Mouse (Mus musculus) hindbrain, embryonic 14.5 days (tissue): ENCODE measurements at regions not wholly inside any gene's neighbourhood (a gene's known extent, or its start where the extent isn't known, plus 50 kb on each side); places are given as distances from the start of the nearest gene placed in this dataset.

Source experiments
- ATAC-seq: fragments of 200-750 bp; cut with Nextera tagmentation; 2 replicates; pipeline ENCODE4 v1.8.0; 2017; ENCODE audit warnings: moderate number of reproducible peaks, mild to moderate bottlenecking, moderate TSS enrichment, moderate library complexity; ENCODE audit not compliant: low FRiP score
- DNase-seq: peaks from one replicate; pipeline ENCODE4 v3.0.0-alpha.2; 2015; ENCODE audit warnings: low spot score
- H3K27ac ChIP-seq: fragments of 300-500 bp; sonication (generic); 2 replicates; pipeline ENCODE4 v1.5.1; 2014; ENCODE audit warnings: mild to moderate bottlenecking, moderate library complexity
- H3K27me3 ChIP-seq: fragments of 300-500 bp; sonication (generic); 2 replicates; pipeline ENCODE4 v1.6.1; 2014; ENCODE audit warnings: mild to moderate bottlenecking, low read length, mixed read lengths; ENCODE audit not compliant: control insufficient read depth, insufficient read depth
- H3K36me3 ChIP-seq: fragments of 300-500 bp; sonication (generic); replicated peaks from 2 replicates; pipeline ENCODE4 v1.6.1; 2014; ENCODE audit not compliant: control insufficient read depth, insufficient read depth
- H3K4me1 ChIP-seq: fragments of 300-500 bp; sonication (generic); replicated peaks from 2 replicates; pipeline ENCODE4 v1.6.1; 2014; ENCODE audit warnings: antibody characterized with exemption, low read length, mixed read lengths; ENCODE audit not compliant: control insufficient read depth, insufficient read depth
- H3K4me2 ChIP-seq: fragments of 300-500 bp; sonication (generic); replicated peaks from 2 replicates; pipeline ENCODE4 v1.6.1; 2014; ENCODE audit warnings: mild to moderate bottlenecking, moderate library complexity
- H3K4me3 ChIP-seq: fragments of 300-500 bp; sonication (generic); replicated peaks from 2 replicates; pipeline ENCODE4 v1.5.1; 2014; ENCODE audit warnings: mild to moderate bottlenecking, low read length
- H3K9ac ChIP-seq: fragments of 300-500 bp; sonication (generic); 2 replicates; pipeline ENCODE4 v1.6.1; 2014
- H3K9me3 ChIP-seq: fragments of 300-500 bp; sonication (generic); 2 replicates; pipeline ENCODE4 v1.6.1; 2016; ENCODE audit warnings: low read length; ENCODE audit not compliant: control insufficient read depth
- WGBS: fragments of 180-500 bp; shearing (Covaris S2); extraction: QIAGEN DNeasy Blood & Tissue Kit; methylation state at CpG from one replicate; pipeline ENCODE4 v1.1.7; 2014; 5-methylcytosine and 5-hydroxymethylcytosine counted together

DNA sequence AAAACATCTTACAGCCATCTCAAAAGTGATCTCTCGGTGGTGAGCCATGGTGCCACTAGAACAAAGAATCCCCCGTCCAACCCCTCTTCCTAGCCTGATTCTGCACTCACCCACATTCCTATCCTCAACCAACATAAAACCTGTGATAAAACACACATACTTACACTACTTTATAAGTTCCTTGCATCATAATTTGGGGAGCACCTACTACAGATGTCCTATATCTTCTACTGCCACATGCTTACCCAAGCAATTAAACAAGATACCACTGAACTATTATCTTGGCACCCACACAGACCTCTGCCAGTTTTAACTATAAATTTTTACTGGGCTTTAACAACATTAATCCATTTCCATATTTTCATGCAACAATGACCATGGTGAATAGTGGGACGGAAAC, 321.9 kb downstream of the Ccser2 start:
- Histone ChIP-seq H3K4me1 (no peaks in the 10 kb centered on the region), H3K36me3 (no peaks in the 10 kb centered on the region), H3K9me3 (no peaks in the 10 kb centered on the region), H3K4me3 (no peak overlapping the region), H3K9ac (no peak overlapping the region), H3K27me3 (no peaks in the 10 kb centered on the region), H3K4me2 (no peak overlapping the region), H3K27ac (no peak overlapping the region)
- 81% methylated on average over 3 of the region's 3 CpGs for WGBS
- no peak for ATAC-seq
- no peak for DNase-seq

DNA sequence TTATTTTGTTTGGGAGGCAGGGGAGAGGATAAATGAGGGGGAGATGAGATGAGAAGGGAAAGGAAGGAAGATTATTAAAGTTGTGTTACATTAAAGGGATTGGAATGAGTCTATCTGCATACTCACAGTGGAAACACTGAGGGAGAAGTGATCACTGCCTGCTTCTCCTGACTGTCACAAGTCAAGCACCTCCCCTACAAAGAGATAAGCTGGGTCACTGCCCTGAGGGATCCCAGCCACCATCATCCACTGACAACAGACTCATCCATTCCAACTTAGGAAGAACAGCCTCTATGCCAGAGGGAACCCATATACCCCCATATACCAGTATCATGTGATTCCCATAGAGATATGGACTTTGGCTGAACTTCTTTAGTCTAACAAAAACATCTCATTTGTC, 322.3 kb downstream of the Ccser2 start:
- DNase-seq (no peak), ATAC-seq (no peak)
- H3K27me3 ChIP-seq = no peaks in the 10 kb centered on the region
- no peaks in the 10 kb centered on the region for H3K4me1 ChIP-seq
- H3K9me3 ChIP-seq = no peaks in the 10 kb centered on the region
- no peak overlapping the region for H3K4me3 ChIP-seq
- no peaks in the 10 kb centered on the region for H3K36me3 ChIP-seq
- H3K27ac ChIP-seq = no peak overlapping the region
- H3K4me2 ChIP-seq = no peak overlapping the region
- no peak overlapping the region for H3K9ac ChIP-seq

DNA sequence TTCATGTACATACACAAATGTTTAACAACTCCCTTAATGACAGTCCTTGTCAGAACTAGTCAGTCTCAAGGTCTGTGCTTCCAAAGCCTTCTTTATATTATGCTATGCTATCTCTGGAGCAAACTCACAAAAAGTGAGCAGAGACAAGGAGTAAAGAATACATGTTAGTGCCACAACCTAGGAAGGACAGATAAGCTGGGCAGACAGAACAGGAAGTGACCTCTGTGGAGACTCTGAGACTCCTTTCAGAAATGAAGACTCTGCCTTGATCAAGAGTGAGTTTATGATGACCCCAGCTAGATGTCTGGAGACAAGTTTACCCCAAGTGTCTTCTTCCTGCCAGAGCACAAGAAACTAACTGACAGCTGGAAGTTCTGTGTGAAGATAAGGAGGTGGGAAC, 343.8 kb downstream of the Ccser2 start:
- Histone ChIP-seq H3K4me2 (no peak overlapping the region), H3K27me3 (no peaks in the 10 kb centered on the region), H3K27ac (no peak overlapping the region), H3K9me3 (no peaks in the 10 kb centered on the region), H3K4me3 (no peak overlapping the region), H3K36me3 (no peaks in the 10 kb centered on the region), H3K9ac (no peak overlapping the region), H3K4me1 (0 out of 2 replicates have a peak, but pooled peaks cover 2% of the 10 kb centered on the region)
- ATAC-seq (no peak), DNase-seq (no peak)

DNA sequence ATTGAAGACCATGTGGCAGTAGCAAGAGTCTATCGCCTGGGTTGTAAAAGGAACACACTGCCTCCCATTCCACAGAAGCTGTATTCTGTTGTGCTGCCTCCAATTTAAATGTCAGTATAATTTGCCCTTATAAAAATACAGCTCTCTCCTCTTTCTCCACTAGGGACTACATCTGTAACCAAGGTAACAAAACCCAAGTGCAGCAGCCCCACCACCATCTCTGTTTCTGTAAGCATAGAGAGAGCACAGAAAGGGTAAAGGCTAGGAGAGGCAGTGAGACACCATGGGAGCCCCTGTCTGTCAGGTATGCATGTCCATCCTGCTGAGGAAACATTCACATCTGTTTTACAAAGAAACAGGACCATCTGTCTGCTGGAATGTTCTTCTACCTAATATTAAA, 344.4 kb downstream of the Ccser2 start:
- H3K4me2 ChIP-seq = no peak overlapping the region
- WGBS = 75% methylated on average over 1 of the region's 1 CpGs
- no peaks in the 10 kb centered on the region for H3K9me3 ChIP-seq
- DNase-seq = no peak
- 0 out of 2 replicates have a peak, but pooled peaks have one; percentile 59 for ATAC-seq
- H3K27ac ChIP-seq = no peak overlapping the region
- H3K36me3 ChIP-seq = no peaks in the 10 kb centered on the region
- no peak overlapping the region for H3K9ac ChIP-seq
- no peaks in the 10 kb centered on the region for H3K27me3 ChIP-seq
- no peak overlapping the region for H3K4me3 ChIP-seq
- 0 out of 2 replicates have a peak, but pooled peaks cover 2% of the 10 kb centered on the region for H3K4me1 ChIP-seq

DNA sequence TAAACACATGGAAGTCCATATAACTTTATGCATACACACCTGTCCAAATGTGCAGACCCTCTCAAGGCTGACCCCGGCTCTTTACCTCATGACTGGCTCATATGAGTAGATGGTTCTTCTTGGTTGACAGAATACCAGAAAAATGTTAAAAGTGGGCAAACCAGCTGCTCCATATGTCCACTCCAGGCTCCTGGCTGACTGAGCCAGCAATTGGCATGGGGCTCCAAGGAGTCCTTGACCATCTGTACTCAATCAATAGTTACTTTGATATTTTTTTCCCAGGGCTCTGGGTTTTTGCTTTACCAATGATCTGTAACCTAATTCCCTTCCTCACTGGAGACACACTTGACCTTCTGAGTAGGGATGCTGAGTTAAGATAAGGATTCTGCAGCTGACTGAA, 345.5 kb downstream of the Ccser2 start:
- no peak overlapping the region for H3K4me2 ChIP-seq
- H3K4me1 ChIP-seq = 0 out of 2 replicates have a peak, but pooled peaks cover 2% of the 10 kb centered on the region
- no peak overlapping the region for H3K4me3 ChIP-seq
- WGBS = 93% methylated on average over 1 of the region's 1 CpGs
- no peak overlapping the region for H3K27ac ChIP-seq
- H3K9ac ChIP-seq = no peak overlapping the region
- DNase-seq (no peak), ATAC-seq (no peak)
- H3K9me3 ChIP-seq = no peaks in the 10 kb centered on the region
- H3K27me3 ChIP-seq = no peaks in the 10 kb centered on the region
- H3K36me3 ChIP-seq = no peaks in the 10 kb centered on the region

DNA sequence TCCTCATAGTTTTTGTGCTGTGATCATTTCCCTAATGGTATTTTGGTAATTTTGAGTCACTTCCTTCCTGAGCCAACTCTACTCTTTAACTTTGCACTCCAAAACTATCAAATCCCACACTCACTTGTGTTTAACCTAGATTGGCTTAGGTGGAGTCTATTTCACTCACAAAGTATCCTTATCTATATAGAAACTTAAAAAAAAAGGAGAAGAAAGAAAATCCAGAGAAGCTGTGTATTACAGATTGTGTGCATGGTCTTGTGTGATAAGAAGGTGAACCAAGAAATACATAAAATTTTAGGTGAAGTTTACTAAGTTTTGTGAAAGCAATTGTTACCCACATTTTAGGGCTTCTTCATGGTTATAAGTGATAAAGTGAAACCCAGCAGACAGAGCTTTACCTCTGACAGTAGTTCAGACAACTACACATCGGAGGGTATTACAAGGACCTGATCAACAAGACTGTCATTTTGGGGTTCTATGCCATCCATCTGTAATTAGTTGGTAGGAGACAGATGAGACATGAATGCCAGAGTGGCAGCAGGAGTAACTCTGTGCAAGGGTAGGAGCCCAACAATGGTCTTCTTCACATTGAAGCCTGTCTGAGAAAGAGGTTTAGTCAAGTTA, 350.0 kb downstream of the Ccser2 start:
- Histone ChIP-seq H3K9ac (no peak overlapping the region), H3K9me3 (no peaks in the 10 kb centered on the region), H3K4me2 (no peak overlapping the region), H3K27ac (no peak overlapping the region), H3K4me3 (no peak overlapping the region), H3K27me3 (no peaks in the 10 kb centered on the region), H3K4me1 (no peaks in the 10 kb centered on the region), H3K36me3 (no peaks in the 10 kb centered on the region)
- DNase-seq (no peak), ATAC-seq (no peak)
- WGBS = 92% methylated on average over 1 of the region's 1 CpGs

DNA sequence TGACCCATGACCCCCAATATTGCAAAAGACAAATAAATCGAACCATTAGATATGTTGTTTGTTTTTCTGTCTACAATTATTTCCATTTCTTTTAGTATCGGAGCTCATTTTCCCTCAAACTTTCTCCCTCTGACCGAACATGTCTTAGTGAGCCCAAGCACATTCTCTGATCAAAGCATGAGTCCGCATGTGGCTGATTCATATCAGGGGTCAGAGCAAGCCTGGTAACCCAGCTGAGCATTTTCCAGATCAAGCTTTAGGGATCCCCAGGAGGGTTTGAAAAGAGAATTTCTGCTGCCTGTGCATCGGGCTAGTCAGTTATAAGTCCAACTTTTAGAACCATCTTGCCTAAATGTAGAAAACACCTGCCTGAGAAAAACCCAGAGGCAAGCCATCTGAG, 350.6 kb downstream of the Ccser2 start:
- Histone ChIP-seq H3K27me3 (no peaks in the 10 kb centered on the region), H3K36me3 (no peaks in the 10 kb centered on the region), H3K4me3 (no peak overlapping the region), H3K9me3 (no peaks in the 10 kb centered on the region), H3K4me1 (no peaks in the 10 kb centered on the region), H3K9ac (no peak overlapping the region), H3K27ac (no peak overlapping the region), H3K4me2 (no peak overlapping the region)
- 90% methylated on average over 5 of the region's 5 CpGs for WGBS
- no peak for ATAC-seq
- no peak for DNase-seq

DNA sequence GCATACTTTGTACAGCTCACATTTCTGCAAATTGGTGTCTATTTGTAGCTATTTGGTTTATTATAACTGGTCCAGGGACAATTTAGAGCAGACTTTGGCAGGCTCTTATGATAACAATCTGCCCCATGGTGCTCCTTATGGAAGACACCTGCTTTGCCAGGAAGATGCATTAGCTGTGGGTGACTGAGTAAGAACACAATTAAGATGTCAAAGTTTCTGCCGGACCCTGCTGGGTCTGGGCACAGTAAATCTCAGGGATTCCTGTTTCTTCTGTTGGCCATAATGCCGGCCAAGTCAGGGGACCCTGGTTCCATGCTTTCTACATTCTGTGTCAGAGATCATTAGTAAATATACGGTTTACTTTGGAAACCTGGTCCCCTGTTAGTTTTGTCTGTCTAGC, 353.7 kb downstream of the Ccser2 start:
- no peak for DNase-seq
- Histone ChIP-seq H3K9me3 (no peaks in the 10 kb centered on the region), H3K4me3 (no peak overlapping the region), H3K27ac (no peak overlapping the region), H3K9ac (no peak overlapping the region), H3K27me3 (no peaks in the 10 kb centered on the region), H3K36me3 (no peaks in the 10 kb centered on the region), H3K4me1 (no peaks in the 10 kb centered on the region), H3K4me2 (no peak overlapping the region)
- no peak for ATAC-seq
- WGBS = 86% methylated on average over 3 of the region's 3 CpGs

DNA sequence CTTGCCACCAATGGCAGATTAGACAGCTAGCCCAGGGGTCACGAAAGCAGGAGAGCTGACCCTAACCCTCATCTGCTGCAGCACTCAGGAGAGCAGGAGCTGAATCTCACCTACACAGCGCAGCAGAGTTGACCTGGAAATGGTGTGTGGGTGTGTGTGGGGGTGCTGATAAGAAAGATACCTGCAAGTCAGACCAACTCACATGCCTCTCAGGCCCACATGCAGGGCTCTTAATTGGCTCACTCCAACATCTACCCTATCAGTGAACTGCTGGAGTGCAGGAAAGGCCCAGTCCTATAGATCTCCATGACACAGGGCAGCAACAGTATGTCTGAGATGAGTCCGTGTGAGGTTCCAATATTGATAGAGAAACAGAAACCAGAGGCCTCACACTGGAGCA, 355.7 kb downstream of the Ccser2 start:
- 94% methylated on average over 3 of the region's 3 CpGs for WGBS
- ATAC-seq (no peak), DNase-seq (no peak)
- no peaks in the 10 kb centered on the region for H3K4me1 ChIP-seq
- no peaks in the 10 kb centered on the region for H3K27me3 ChIP-seq
- H3K4me3 ChIP-seq = no peak overlapping the region
- no peak overlapping the region for H3K27ac ChIP-seq
- no peaks in the 10 kb centered on the region for H3K36me3 ChIP-seq
- no peaks in the 10 kb centered on the region for H3K9me3 ChIP-seq
- no peak overlapping the region for H3K4me2 ChIP-seq
- no peak overlapping the region for H3K9ac ChIP-seq

DNA sequence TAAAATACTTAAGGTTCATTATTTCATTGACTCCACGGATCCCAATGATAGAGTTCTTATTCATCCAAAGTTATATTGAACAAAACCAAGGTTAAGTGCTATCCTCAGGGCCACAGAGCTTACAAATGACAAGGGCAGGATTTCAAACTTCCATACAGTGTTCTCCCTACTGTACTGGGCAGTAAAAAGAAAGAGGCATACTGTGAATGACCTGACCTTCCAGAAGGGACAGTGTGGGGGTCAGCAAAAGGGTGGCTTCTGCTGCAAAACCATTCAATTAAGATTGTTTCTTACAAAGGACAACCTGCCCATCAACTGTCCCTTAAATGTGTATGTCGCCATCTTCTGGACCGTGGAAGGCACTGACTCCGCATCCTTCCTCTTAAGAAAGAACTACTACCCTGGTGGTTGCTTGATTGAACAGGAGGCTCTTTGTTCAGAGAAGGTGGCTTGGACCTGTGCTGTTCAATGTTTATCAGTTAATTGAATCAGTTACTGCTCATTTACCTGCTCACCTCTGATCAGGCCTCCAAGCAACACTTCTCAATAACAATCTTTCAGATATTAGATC, 384.4 kb downstream of the Ccser2 start:
- Histone ChIP-seq H3K27me3 (no peaks in the 10 kb centered on the region), H3K9me3 (no peaks in the 10 kb centered on the region), H3K4me1 (no peaks in the 10 kb centered on the region), H3K9ac (no peak overlapping the region), H3K36me3 (no peaks in the 10 kb centered on the region), H3K4me2 (no peak overlapping the region), H3K27ac (no peak overlapping the region), H3K4me3 (no peak overlapping the region)
- ATAC-seq = no peak
- DNase-seq = no peak
- WGBS = 54% methylated on average over 4 of the region's 4 CpGs
